Mouse (Mus musculus) heart, embryonic 14.5 days (tissue): ENCODE data around the gene Pnpla5. TPM values are rescaled to one million over a fixed set of nuclear protein-coding genes. Genes with fewer than 3 reads are reported as not detected.

Source experiments
- ATAC-seq: fragments of 200-750 bp; cut with Nextera tagmentation; 2 replicates; pipeline ENCODE4 v1.8.0; 2017; ENCODE audit warnings: low read depth, moderate TSS enrichment; ENCODE audit not compliant: insufficient number of reproducible peaks, insufficient read depth, low FRiP score
- H3K27ac ChIP-seq, 2 experiments: fragments of 200-500 bp in 1 of 2; fragments of 300-500 bp in 1 of 2; sonication (generic) in 1 of 2; replicated peaks in 1 of 2; 2 replicates each; pipeline ENCODE4 v1.5.1; 2012 to 2014; ENCODE audit warnings: low read depth in 2 of 2, low read length in 2 of 2, control low read depth in 1 of 2, mild to moderate bottlenecking in 1 of 2, mixed read lengths in 1 of 2; ENCODE audit not compliant: control insufficient read depth in 1 of 2, insufficient read depth in 1 of 2
- H3K27me3 ChIP-seq: fragments of 300-500 bp; sonication (generic); 2 replicates; pipeline ENCODE4 v1.6.1; 2014; ENCODE audit warnings: mild to moderate bottlenecking, low read length, control low read depth; ENCODE audit not compliant: control insufficient read depth, insufficient read depth
- H3K36me3 ChIP-seq: fragments of 300-500 bp; sonication (generic); 2 replicates; pipeline ENCODE4 v1.6.1; 2014; ENCODE audit warnings: mild to moderate bottlenecking, control low read depth, low read length, mixed read lengths; ENCODE audit not compliant: control insufficient read depth, insufficient read depth
- H3K4me1 ChIP-seq, 2 experiments: fragments of 200-500 bp in 1 of 2; fragments of 300-500 bp in 1 of 2; sonication (generic) in 1 of 2; 2 replicates each; pipeline ENCODE4 v1.6.1; 2012 to 2014; ENCODE audit warnings: low read length in 2 of 2, control low read depth in 1 of 2, mixed read lengths in 1 of 2; ENCODE audit not compliant: control insufficient read depth in 2 of 2, insufficient read depth in 2 of 2
- H3K4me2 ChIP-seq: fragments of 300-500 bp; sonication (generic); 2 replicates; pipeline ENCODE4 v1.6.1; 2014; ENCODE audit warnings: mild to moderate bottlenecking, low read length
- H3K4me3 ChIP-seq, 2 experiments: fragments of 200-500 bp in 1 of 2; fragments of 300-500 bp in 1 of 2; sonication (generic) in 1 of 2; 2 replicates each; pipeline ENCODE4 v1.5.1; 2012 to 2014; ENCODE audit warnings: low read length in 2 of 2, mild to moderate bottlenecking in 2 of 2, control low read depth in 1 of 2, low read depth in 1 of 2, moderate library complexity in 1 of 2; ENCODE audit not compliant: control insufficient read depth in 1 of 2, insufficient read depth in 1 of 2
- H3K9ac ChIP-seq: fragments of 300-500 bp; sonication (generic); 2 replicates; pipeline ENCODE4 v1.6.1; 2014; ENCODE audit warnings: mild to moderate bottlenecking, low read length
- H3K9me3 ChIP-seq: fragments of 300-500 bp; sonication (generic); 2 replicates; pipeline ENCODE4 v1.6.1; 2016; ENCODE audit warnings: low read length, control low read depth; ENCODE audit not compliant: control insufficient read depth
- WGBS: fragments of 180-500 bp; shearing (Covaris S2); extraction: QIAGEN DNeasy Blood & Tissue Kit; methylation state at CpG from one replicate; pipeline ENCODE4 v1.1.7; 2014; 5-methylcytosine and 5-hydroxymethylcytosine counted together
- polyA plus RNA-seq: library from polyadenylated mRNA; unstranded; fragments of >200 nt; fragmentation: Nextera tagmentation; extraction: Ambion mirVana; gene quantifications from 2 replicates; pipeline ENCODE4 v1.2.1, GENCODE M21; 2014

The Pnpla5 gene
- polyA plus RNA-seq, 1 experiment from 2014 or later: not detected

DNA sequence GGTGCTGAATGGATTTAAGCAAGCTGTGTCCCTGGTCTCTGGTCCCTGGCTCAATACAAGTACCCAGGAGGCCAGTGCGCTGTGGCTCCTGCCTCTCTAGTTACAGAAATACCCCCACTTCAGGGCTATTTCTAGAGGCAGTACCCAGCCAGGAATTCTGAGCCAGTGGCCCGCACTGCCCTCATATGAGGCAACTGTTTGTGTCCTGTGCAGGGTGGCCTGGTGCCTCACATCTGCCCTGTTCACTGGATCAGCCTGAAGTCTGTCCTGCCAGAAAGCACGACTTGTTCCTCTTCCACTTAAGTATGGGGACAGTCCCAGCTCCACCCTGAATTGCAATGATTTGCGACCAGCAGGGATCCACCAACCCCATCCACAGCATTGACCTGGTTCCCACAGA, 10.5 kb upstream of the Pnpla5 start:
- Histone ChIP-seq H3K4me2 (no peak overlapping the region), H3K4me1 (peaks cover 3 to 5% of the 10 kb centered on the region in 2 experiments; a peak in 3 of 4 replicates), H3K9ac (no peak overlapping the region), H3K27ac (no peak overlapping the region), H3K27me3 (peaks cover 3% of the 10 kb centered on the region; the same call in 1 of the 2 replicates), H3K4me3 (no peak overlapping the region), H3K9me3 (no peaks in the 10 kb centered on the region), H3K36me3 (no peaks in the 10 kb centered on the region)
- WGBS: 42% methylated on average over 4 of the region's 4 CpGs
- ATAC-seq: no peak

DNA sequence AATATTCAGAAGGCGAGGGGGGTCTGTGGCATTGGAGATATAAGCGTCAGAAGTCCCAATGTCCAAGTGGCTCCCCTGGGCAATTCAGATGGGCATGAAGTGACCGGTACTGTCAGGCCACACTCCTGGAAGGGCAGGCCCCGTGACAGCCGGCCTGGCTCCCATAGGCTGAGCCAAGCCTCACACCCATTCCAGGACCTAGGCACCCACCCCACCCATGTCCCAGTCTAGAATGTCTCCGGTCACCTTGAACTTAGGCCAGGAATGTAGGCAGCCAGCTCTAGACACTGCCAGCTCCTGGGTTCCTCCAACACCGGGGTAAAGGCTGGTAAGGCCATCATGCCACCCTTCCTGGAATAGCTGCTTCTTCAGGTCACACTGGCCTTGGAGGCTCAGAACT, 9.0 kb upstream of the Pnpla5 start:
- 91% methylated on average over 7 of the region's 7 CpGs for WGBS
- no peak overlapping the region for H3K27ac ChIP-seq
- H3K36me3 ChIP-seq: no peaks in the 10 kb centered on the region
- H3K4me2 ChIP-seq: no peak overlapping the region
- H3K4me1 ChIP-seq: peaks cover 3 to 5% of the 10 kb centered on the region in 2 experiments; a peak in 3 of 4 replicates
- H3K9me3 ChIP-seq: no peaks in the 10 kb centered on the region
- no peak overlapping the region for H3K4me3 ChIP-seq
- no peak for ATAC-seq
- peaks cover 3% of the 10 kb centered on the region; the same call in 1 of the 2 replicates for H3K27me3 ChIP-seq
- no peak overlapping the region for H3K9ac ChIP-seq

DNA sequence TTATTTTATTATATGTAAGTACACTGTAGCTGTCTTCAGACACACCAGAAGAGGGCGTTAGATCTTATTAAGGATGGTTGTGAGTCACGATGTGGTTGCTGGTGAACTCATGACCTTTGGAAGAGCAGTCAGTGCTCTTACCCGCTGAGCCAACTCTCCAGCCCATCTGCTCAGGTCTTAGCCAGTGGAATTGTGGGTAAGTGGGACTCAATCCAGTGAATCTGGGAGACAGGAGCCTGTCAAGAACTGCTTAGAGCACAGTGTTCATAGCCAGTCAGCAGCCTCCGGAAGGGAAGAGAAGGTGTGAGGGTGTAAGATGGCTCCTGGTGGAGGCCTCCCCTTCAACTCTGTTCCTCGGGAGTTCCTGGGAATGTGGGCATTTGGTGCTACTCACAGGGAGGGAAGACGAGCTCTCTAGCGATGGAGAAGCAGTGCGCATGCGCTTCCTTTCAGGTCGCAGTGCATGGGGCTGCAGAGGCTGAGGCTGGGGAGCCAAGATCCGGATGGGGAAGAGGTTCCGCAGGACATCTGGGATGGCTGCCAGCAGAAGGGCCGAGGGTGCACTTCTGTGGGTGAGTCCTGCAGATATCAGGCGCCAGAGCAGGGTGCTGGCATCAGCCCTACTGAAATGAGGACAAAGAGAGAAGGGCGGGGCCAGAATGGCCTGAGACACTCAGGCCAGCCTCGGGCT, 8.3 kb upstream of the Pnpla5 start:
- Histone ChIP-seq H3K27me3 (peaks cover 3% of the 10 kb centered on the region; the same call in 1 of the 2 replicates), H3K4me2 (peak overlapping the region; percentile 30), H3K9me3 (no peaks in the 10 kb centered on the region), H3K4me1 (peaks cover 3 to 5% of the 10 kb centered on the region in 2 experiments; a peak in 3 of 4 replicates), H3K4me3 (no peak overlapping the region), H3K27ac (no peak overlapping the region), H3K9ac (no peak overlapping the region), H3K36me3 (no peaks in the 10 kb centered on the region)
- ATAC-seq: peak; percentile 27; the same call in 1 of the 2 replicates
- WGBS: 30% methylated on average over 16 of the region's 16 CpGs

DNA sequence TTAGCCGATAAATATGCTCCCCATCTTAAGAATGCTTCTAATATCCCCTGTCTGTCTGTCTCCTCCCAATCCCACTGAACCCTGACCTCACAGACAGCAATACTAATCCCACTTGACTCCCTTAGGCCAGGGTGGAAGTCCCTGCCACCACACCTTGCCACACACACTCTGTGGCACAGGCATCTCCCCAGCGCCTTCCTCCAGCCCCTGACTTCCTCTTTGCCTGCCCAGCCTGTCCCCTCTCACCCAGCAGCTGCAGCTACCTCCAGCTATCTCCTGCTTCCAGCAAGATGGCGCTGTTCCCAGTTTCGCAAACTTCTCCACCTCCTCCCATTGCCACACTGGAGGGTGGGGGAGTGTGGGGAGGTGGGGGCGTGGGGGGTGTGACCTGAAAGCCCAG, 3.9 kb upstream of the Pnpla5 start:
- no peak for ATAC-seq
- Histone ChIP-seq H3K27me3 (peaks cover 11% of the 10 kb centered on the region), H3K4me3 (no peak overlapping the region), H3K4me1 (peaks cover 3 to 5% of the 10 kb centered on the region in 2 experiments; a peak in 3 of 4 replicates), H3K27ac (no peak overlapping the region), H3K9ac (no peak overlapping the region), H3K9me3 (no peaks in the 10 kb centered on the region), H3K4me2 (no peak overlapping the region), H3K36me3 (no peaks in the 10 kb centered on the region)
- 31% methylated on average over 5 of the region's 5 CpGs for WGBS

DNA sequence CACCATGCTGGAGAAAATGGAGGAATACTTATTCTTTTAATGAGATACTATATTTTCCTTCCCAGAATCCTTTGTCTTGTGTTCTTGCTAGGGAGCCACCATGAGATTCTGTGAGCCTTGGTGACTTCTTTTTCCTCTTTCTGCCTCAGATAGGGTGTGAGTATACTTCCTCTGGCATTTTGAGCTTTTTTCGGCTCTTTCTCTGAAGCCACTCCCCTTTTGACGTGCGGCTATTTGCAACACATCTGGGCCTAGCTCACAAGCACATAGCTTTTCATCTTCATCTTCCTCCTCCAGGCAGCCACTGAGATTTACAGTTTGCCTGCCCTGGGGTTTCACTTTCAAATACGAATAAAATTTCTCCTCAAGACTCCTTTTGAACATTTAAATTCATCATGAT, 3.5 kb upstream of the Pnpla5 start:
- Histone ChIP-seq H3K9me3 (no peaks in the 10 kb centered on the region), H3K4me2 (no peak overlapping the region), H3K9ac (no peak overlapping the region), H3K36me3 (no peaks in the 10 kb centered on the region), H3K27ac (no peak overlapping the region), H3K27me3 (peaks cover 11% of the 10 kb centered on the region), H3K4me3 (no peak overlapping the region), H3K4me1 (peaks cover 2 to 3% of the 10 kb centered on the region in 2 experiments; a peak in 2 of 4 replicates)
- WGBS: 73% methylated on average over 4 of the region's 4 CpGs
- ATAC-seq: no peak

DNA sequence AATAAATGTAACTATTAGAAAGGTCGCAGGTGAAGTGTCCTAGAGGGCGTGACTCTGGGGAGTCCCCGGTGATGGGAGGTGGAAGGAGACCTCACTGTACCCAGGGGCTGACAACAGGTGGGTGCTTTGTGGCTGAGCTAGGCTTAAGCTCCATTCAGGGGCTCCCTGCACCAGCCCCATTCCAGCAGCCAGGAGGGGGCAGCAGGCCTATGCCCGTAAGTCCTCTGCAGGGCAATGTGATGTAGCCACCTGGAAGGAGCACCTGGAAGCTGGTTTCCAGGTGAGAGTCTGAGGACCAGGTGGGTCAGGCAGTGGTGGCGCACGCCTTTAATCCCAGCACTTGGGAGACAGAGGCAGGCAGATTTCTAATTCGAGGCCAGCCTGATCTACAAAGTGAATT, 1.1 kb upstream of the Pnpla5 start:
- Histone ChIP-seq H3K9me3 (no peaks in the 10 kb centered on the region), H3K4me3 (no peak overlapping the region), H3K27ac (no peak overlapping the region), H3K4me2 (no peak overlapping the region), H3K9ac (no peak overlapping the region), H3K27me3 (peaks cover 11% of the 10 kb centered on the region), H3K4me1 (no peaks in the 10 kb centered on the region), H3K36me3 (no peaks in the 10 kb centered on the region)
- 53% methylated on average over 7 of the region's 7 CpGs for WGBS
- ATAC-seq: no peak

DNA sequence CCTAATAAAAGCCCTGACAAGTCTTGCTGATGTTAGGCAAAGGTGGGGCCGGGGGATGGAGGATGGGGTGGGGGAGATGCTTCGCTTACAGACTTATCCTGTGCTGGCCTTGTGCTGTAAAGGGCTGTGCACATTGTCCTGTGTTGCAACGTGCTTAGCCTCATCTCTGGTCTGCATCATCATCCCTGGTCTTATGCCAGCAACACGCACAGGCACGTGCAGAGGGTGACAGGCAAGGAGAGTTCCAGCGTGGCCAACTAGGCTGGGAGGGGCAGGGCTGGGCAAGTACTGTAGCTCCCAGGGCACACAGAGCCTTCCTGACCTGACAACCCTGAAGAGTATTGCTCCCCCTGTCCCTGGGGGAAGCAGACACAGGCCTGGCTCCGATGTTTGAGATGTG, 1.9 kb downstream of the Pnpla5 start:
- no peak overlapping the region for H3K27ac ChIP-seq
- WGBS: 64% methylated on average over 7 of the region's 7 CpGs
- H3K36me3 ChIP-seq: no peaks in the 10 kb centered on the region
- no peak overlapping the region for H3K4me2 ChIP-seq
- no peaks in the 10 kb centered on the region for H3K9me3 ChIP-seq
- no peak for ATAC-seq
- H3K4me3 ChIP-seq: no peak overlapping the region
- H3K9ac ChIP-seq: no peak overlapping the region
- H3K4me1 ChIP-seq: no peaks in the 10 kb centered on the region
- H3K27me3 ChIP-seq: peaks cover 8% of the 10 kb centered on the region; the same call in 1 of the 2 replicates

DNA sequence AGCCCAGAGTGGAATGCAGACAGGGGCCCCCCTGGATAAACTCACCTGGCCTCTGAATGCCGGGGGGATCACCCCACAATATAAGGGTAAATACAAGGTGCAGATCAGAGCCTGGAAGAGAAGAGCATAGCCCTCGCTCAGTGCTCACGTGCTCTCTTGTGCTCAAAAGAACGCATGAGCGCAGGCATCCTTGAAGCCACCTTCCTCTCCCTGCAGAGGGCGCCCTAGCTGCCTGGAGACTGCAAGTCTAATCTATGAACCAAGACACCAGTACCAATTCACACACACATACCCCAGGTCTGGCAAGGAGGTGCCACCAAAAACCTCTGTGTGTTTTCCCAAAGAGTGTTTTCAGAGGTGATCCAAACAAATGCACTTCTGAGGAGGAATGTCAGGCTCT, 2.4 kb downstream of the Pnpla5 start:
- no peaks in the 10 kb centered on the region for H3K4me1 ChIP-seq
- H3K9ac ChIP-seq: no peak overlapping the region
- no peak overlapping the region for H3K27ac ChIP-seq
- H3K9me3 ChIP-seq: no peaks in the 10 kb centered on the region
- peaks cover 8% of the 10 kb centered on the region; the same call in 1 of the 2 replicates for H3K27me3 ChIP-seq
- H3K4me3 ChIP-seq: no peak overlapping the region
- no peak overlapping the region for H3K4me2 ChIP-seq
- WGBS: 24% methylated on average over 6 of the region's 6 CpGs
- no peak for ATAC-seq
- no peaks in the 10 kb centered on the region for H3K36me3 ChIP-seq
